Mouse (Mus musculus) thymus, adult 18-20 months (tissue): ENCODE measurements around the gene Kcnma1.

Source experiments
- DNase-seq, 2 experiments: peaks; one replicate each; pipeline ENCODE4 v3.0.0; 2022; ENCODE audit warnings: mixed read lengths in 2 of 2

Kcnma1 gene

GRCm38 (mm10) chr14:23418955-23419354, 595.3 kb downstream of the Kcnma1 start:
- DNase-seq = no peak

DNA sequence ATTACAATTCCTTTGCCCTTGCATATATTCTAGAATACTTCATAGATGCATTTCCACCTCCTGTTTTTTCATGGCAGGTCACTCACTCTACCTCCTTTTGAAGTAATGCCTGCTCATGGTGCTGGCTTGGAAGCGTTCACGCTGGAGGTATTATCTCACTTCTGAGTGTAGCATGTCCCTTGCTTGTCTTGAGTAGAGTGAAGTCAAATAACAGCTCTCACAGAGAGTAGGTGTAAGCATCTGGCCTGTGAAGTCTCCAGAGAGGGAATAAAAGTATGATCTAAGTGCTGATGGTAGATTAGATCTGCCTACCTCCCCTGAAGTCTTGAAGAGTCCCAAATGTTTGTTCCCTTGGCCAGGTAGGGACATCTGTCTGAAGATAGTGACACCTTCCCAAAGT, 607.2 kb downstream of the Kcnma1 start:
- no peak for DNase-seq

- no peak for DNase-seq
Observed at GRCm38 (mm10) chr14:23400777-23401469, 613.4 kb downstream of the Kcnma1 start.

DNA sequence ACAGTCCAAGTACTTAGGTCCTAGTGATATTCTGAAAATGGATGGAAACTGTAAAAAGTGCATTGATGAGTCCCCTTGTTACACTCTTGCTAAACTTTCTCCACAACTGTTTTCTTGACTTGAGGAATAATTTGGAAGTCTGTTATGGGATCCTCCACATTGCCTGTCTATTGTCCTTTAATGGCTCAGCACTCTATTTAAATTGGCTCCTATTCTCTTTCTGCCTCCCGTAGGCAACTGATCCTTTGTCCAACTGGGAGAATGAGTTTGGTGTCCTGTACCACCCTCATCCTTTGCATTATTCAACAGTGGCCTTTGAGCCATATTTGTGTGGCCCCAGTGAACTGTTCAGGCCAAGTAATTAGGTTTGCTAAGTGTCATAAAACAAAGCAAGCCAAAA, 616.6 kb downstream of the Kcnma1 start:
- no peak for DNase-seq

GRCm38 (mm10) chr14:23391566-23391965, 622.7 kb downstream of the Kcnma1 start:
- DNase-seq = no peak

- no peak for DNase-seq
Observed at GRCm38 (mm10) chr14:23390768-23391167, 623.5 kb downstream of the Kcnma1 start.

GRCm38 (mm10) chr14:23390161-23390560, 624.1 kb downstream of the Kcnma1 start:
- no peak for DNase-seq

GRCm38 (mm10) chr14:23386786-23387185, 627.5 kb downstream of the Kcnma1 start:
- no peak for DNase-seq

DNA sequence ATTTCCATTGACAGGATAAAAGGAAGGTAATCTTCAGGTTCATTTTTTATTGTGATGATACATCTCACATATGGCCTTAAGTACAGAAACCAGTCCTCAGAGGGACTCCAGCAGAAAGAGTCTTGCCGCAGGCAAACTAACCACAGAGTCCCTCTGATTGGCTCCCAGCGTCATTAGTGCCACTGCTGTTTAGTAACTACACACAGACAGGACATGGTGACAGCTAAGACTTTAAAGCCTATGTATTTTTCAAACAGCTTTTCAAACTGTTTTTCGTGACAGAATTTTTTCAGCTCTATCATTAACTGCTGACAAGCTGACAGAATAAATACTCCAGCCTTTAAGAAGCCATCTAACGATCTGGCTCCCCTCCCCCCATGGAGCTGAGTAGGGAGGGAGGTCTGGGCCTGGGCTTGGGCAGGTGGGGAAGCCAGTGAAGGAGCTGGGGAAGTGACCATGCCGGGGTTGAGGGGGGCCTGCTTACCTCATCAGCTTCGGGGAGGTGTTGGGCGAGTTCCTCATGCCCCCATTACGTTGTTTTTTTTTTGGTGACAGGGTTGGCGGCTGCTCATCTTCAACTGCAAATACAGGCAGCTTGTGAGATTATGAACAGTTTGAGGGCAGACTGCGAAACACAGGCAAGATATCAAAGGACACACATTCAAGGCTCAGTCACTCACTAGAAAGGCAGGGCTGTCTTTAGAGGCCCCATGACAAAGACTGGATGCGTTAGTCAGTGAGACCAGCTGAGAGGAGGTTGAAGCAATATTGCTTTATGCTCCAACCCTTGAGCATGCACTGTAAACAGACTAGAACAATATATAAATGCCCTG, 628.3 kb downstream of the Kcnma1 start:
- DNase-seq = no peak

GRCm38 (mm10) chr14:23378351-23379087, 635.8 kb downstream of the Kcnma1 start:
- no peak for DNase-seq

GRCm38 (mm10) chr14:23372021-23372420, 642.3 kb downstream of the Kcnma1 start:
- no peak for DNase-seq

- no peak for DNase-seq
Observed at GRCm38 (mm10) chr14:23360491-23360995, 653.7 kb downstream of the Kcnma1 start.

GRCm38 (mm10) chr14:23358776-23359175, 655.5 kb downstream of the Kcnma1 start:
- no peak for DNase-seq

DNA sequence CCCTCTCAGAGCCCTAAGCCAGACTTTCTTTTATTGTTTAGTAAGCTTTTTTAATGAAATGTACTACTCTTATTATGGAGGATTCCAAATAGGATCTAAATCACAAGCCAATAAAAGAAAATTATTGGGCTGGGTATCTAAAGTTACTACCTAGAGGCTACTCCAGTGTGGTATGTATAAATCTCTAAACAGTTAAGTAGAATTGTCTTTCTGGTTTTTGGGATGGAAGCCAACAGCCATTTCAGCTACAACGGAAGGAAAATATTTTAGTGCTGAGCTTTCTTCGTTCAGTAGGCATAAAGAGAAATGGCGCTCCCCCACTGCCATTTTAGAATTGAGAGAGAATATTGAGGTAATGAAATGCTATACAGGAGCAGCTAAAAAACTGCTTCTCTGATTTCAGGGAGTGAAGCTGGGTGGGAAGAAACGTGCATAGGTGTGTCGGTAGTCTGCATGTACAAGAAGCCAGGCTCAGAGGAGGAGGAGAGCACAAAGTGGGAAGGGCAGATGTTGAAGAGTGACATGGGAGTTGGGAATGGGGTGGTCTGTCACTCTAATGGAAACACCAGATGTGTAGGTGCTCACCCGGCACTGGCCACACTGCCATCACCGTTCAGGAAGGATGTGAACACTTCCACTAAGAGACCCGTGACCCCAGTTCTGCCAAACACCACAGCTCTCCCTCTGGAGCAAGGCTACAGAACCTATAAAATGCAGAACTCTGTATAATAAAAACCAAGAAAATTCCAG, 656.6 kb downstream of the Kcnma1 start:
- DNase-seq = no peak

DNA sequence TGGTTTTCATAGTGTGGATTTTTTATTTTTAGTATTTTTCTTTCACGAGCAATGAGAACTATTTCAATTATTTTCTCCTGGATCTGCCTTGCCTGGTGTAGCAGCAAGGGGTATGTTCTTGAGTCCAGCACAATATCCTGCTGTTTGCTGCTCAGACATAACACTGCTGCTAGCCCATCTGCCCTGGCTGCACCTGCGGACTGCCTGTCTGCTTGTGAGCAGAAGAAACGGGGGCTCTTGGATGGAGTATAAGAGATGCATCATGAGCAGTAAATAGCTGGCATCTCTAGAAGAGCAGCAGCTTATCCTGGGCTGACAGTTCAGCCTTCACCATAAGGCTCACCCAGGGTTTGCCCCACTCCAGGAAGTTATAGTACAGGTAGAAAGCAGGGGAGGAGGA, 687.5 kb downstream of the Kcnma1 start:
- DNase-seq = no peak

GRCm38 (mm10) chr14:23305288-23305687, 709.0 kb downstream of the Kcnma1 start:
- no peak for DNase-seq

DNA sequence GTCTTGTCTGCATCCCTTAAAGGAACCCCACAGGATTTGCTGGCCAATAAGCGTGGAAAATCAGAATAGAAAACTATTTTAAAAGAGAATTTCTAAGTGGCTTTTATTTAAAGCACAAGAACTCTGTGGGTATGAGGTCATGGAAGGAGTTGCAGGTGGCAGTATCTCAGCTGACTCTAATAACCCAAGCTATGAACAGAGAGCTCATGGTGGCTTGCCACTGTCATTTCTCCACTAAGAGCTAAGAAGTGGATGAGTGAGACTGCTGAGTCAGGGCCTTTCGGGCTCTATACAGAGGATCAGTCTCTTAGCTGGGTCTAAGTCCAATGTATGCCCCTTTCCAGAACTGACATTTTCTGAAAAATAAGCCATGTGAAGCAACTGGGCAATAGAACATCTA, 713.8 kb downstream of the Kcnma1 start:
- no peak for DNase-seq

GRCm38 (mm10) chr14:23290634-23291033, 723.7 kb downstream of the Kcnma1 start:
- DNase-seq = no peak

DNA sequence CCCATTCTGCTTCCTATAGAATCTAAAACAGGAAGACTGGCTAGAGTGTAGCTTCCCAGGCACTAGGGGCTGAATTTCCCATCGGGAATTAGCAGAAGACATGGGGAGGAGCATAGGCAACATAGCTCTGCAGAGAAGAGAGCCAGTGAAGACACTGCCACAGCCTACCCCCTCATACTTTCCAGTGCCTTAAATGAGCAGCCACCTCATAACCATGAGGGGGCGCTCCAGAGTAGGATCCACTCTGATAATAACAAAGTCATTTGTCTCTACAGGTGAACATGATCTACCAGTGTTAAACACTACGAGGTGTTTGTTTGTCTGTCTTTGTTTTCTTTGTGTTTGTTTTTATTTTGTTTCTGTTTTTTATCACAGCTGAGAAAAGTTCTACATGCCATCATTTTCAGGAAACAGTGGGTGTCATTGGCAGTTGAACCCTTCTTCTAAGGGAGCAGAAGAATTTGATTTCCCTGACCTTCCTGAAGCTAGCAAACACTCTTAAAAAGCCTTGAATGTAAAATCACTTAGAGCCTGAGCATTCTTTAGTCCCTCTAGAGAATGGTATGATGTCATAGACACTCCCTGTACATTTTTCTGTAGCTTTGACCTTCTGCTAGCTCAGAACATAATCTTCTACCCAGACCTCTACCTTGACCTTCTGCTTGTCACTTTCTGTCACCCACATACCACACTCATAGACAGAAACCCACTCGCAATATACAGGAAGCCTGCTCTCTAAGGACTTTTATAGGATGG, 747.6 kb downstream of the Kcnma1 start:
- no peak for DNase-seq

- DNase-seq = no peak
Observed at GRCm38 (mm10) chr14:23253154-23253553, 761.1 kb downstream of the Kcnma1 start.

DNA sequence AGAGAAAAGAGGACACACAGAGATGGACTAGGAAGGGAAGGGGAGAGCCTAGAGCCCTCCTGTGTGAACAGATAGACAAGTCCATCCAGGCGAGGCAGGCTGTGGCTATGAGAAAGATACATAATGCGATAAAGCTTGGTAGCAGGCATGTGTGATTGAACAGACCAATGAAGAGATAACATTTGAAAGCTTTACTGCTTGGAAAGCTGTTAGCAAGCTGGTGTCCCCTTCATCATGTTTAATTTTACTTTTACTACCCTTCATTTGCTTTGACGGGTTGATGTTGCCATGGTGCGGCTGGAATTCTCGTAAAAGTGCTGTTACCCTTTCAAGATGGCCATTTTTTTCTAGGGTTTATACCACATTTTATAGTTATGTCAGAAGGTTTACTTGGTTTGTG, 769.8 kb downstream of the Kcnma1 start:
- no peak for DNase-seq

DNA sequence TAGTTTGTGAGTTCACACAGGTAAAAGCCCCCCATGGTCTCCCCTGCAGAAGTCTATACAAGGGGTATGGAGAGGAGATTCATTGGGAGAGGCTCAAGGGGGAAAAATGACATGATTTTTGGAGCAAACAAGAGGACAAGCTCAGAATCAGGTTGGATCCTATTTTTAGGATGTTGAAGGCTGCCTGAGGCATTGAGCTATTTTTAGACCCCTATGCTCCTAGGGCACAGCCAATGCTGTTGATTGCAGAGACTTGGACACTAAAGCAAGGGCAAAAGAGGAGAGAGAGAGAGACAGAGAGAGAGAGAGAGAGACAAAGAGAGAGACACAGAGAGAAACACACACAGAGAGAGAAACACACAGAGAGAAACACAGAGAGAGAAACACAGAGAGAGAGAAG, 770.4 kb downstream of the Kcnma1 start:
- DNase-seq = no peak
